Mouse (Mus musculus) neutrophil, adult 65 days (primary cell): Measurements from ENCODE around the gene Itfg1. TPM values are rescaled to one million over a fixed set of nuclear protein-coding genes. Genes with fewer than 3 reads are reported as not detected.

ENCODE experiments used
- total RNA-seq: library from RNA; stranded (reverse); gene quantifications from 2 replicates; pipeline ENCODE4 v1.2.4, GENCODE M21; 2023

Itfg1 gene
- total RNA-seq: 26.8 and 27.2 TPM in 2 replicates

DNA sequence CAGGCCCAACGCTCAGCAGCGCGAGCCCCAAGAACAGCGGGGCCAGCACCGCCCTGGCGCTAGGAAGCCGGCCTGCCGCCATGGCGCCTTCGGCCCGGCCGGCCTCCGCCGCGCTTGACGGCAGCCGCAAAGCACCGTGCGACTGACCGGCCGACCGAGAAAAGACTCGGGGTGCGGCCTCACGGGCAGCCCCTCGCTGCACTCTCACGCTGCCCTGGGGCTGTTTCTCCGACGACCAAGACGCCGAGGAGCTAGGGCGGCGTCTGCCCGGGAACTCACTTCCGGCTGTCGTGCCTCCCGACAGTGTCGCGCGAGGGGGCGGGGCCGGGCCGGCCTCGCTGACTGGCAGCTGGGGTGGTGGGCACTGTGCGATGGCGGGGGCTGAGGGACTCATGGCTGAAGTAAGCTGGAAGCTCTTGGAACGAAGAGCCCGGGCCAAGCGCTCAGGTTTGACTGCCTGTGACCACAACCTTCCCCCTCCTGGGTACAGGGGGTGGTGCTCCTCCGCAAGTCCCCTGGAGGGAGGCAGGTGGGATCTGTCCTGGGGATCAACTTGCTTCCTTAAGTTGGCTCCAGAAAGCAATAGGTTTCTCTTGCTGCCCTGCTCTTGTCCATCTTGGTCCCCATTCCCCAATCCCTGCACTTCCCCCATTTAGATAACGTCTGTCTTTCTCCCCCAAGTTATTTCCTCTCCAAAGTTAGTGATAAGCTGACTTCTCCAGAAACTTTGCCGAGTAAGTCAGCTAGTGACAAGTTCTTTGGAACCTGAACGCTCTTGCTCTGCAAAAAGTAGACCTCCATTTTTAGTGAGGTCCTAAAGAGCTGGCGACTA is at the start of gene Itfg1, which contains the start of gene Phkb:
Gene Itfg1, minus strand, starts transcription at position 265 of the 832 bp plus-strand sequence.
Gene Phkb, plus strand, starts transcription at position 303 of the 832 bp plus-strand sequence.

DNA sequence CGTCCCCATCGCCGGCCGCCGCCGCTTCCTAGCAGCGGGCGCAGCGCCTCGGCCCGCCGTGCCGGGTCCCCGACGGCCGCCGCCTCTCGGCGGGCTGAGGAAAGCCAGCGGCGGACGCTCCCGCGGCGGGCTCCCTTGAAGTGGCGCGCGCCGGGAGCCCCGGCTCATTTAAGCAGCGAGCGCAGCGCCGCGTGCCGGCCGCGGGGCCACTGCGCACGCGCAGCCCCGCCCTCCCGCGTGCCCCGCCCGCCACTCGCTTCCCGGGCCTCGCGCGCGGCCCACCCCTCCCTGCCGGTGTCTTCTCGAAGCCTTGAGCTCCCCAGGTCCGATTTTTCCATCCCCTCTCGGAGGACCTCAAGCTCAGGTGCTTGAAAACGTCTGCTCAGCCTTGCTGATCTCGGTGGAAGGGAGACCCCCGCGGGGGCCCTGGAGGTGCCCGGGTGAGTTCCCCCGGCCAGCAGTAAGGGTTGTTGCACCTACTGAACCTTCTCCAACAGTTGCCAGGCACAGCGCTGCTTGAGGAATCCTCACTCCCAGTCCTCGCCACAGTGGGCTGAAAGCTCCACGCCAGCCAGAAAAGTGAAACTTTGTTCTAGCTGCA is 139.9 kb downstream of the Itfg1 start, which contains the start of gene Neto2:
Gene Neto2, minus strand, starts transcription at position 174 of the 601 bp plus-strand sequence.

Other genes starting within 250 kb of the Itfg1 start
- 3.0 and 4.1 TPM in 2 replicates for gene Neto2, start 140.0 kb downstream of the Itfg1 start, total RNA-seq
- 28.9 and 35.4 TPM in 2 replicates for gene Phkb, start within 50 bp of the Itfg1 start, total RNA-seq